Comparison of ENCODE assay signal across 23 mouse cellular contexts in the genomic region with DNA sequence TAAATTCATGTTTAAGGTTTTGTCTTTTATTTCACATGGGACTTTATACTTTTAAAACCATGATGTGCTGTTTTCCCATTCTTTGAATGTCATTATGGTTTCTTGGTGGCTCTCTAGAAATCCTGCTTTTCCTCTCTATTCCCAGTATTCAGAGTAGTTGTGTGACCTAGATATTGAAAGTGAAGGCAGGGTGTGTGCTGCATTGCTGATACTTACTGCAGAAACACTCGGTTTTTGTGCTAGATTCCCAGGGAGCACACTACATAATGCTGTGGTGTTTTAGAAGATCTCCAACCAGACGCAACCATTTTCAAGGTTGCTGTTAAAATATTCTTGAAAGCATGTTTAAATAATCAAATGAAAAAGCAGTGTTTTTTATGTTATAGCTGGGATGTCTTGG.
DNase-seq lines count a peak whose midpoint lies in the region; ATAC-seq and TF ChIP-seq lines count a peak whose summit lies in the region.
"Had no signal": no experiment of that assay in that cellular context is flagged by ENCODE, and none has a peak within 500 bp of the region (broad histone marks: within the 10 kb centered on the region; RNA-seq: fewer than 3 reads in every experiment).

No protein-coding gene starts in this region.

- H3K4me3 ChIP-seq in hindbrain, embryonic 16.5 days (ENCODE audit: low read length), result no peak overlapping the region
- H3K4me3 ChIP-seq in hindbrain, embryonic 11.5 days (ENCODE audit: low read depth, low read length), result no peak overlapping the region
- no peak overlapping the region for H3K4me3 ChIP-seq in midbrain, embryonic 14.5 days (replicated peaks; ENCODE audit: low read depth, low read length)
- no peak overlapping the region for H3K4me3 ChIP-seq in midbrain, embryonic 11.5 days (ENCODE audit: low read depth, low read length)
- no peak overlapping the region for H3K4me3 ChIP-seq in midbrain, postnatal 0 days (ENCODE audit: low read depth, low read length)
- H3K4me3 ChIP-seq: embryonic facial prominence, embryonic 12.5 days; heart, adult 2 months; heart, embryonic 15.5 days; hindbrain, embryonic 15.5 days had no signal

- no peaks in the 10 kb centered on the region for H3K4me1 ChIP-seq in hindbrain, embryonic 16.5 days (ENCODE audit: control insufficient read depth, insufficient read depth, low read depth, low read length)
- no peaks in the 10 kb centered on the region for H3K4me1 ChIP-seq in hindbrain, embryonic 11.5 days (replicated peaks; ENCODE audit: control insufficient read depth, insufficient read depth, low read length)
- no peaks in the 10 kb centered on the region for H3K4me1 ChIP-seq in midbrain, embryonic 14.5 days (ENCODE audit: control insufficient read depth, insufficient read depth, low read length)
- H3K4me1 ChIP-seq in midbrain, embryonic 11.5 days (ENCODE audit: control insufficient read depth, insufficient read depth, low read length), result no peaks in the 10 kb centered on the region
- no peaks in the 10 kb centered on the region for H3K4me1 ChIP-seq in midbrain, postnatal 0 days (ENCODE audit: insufficient read depth, low read length)
- H3K4me1 ChIP-seq: embryonic facial prominence, embryonic 12.5 days; heart, embryonic 15.5 days; hindbrain, embryonic 15.5 days had no signal

- no peak overlapping the region for H3K27ac ChIP-seq in hindbrain, embryonic 16.5 days (ENCODE audit: low read depth, low read length)
- no peak overlapping the region for H3K27ac ChIP-seq in hindbrain, embryonic 11.5 days (ENCODE audit: low read depth, low read length)
- H3K27ac ChIP-seq in midbrain, embryonic 14.5 days (replicated peaks; ENCODE audit: low read depth, low read length), result no peak overlapping the region
- no peak overlapping the region for H3K27ac ChIP-seq in midbrain, embryonic 11.5 days (ENCODE audit: low read depth, low read length)
- H3K27ac ChIP-seq in midbrain, postnatal 0 days (ENCODE audit: low read depth, low read length), result peak overlapping the region; percentile 62
- H3K27ac ChIP-seq: embryonic facial prominence, embryonic 12.5 days; heart, adult 2 months; heart, embryonic 15.5 days; hindbrain, embryonic 15.5 days had no signal

- TF ChIP-seq CTCF in midbrain, postnatal 0 days (IDR thresholded peaks at IDR 0.05), result no peak

- no peak overlapping the region for H3K4me2 ChIP-seq in hindbrain, embryonic 16.5 days (ENCODE audit: low read length)
- H3K4me2 ChIP-seq in hindbrain, embryonic 11.5 days (replicated peaks; ENCODE audit: low read depth, low read length), result no peak overlapping the region
- H3K4me2 ChIP-seq in midbrain, embryonic 14.5 days (ENCODE audit: low read length), result no peak overlapping the region
- no peak overlapping the region for H3K4me2 ChIP-seq in midbrain, embryonic 11.5 days
- H3K4me2 ChIP-seq in midbrain, postnatal 0 days (ENCODE audit: low read depth, low read length, poor library complexity, severe bottlenecking), result no peak overlapping the region
- H3K4me2 ChIP-seq: embryonic facial prominence, embryonic 12.5 days; heart, embryonic 11.5 days; heart, embryonic 15.5 days; hindbrain, embryonic 15.5 days had no signal

- H3K9ac ChIP-seq in hindbrain, embryonic 16.5 days (ENCODE audit: low read depth, low read length), result no peak overlapping the region
- no peak overlapping the region for H3K9ac ChIP-seq in hindbrain, embryonic 11.5 days (ENCODE audit: low read depth, low read length)
- H3K9ac ChIP-seq in midbrain, embryonic 14.5 days (replicated peaks; ENCODE audit: low read length), result no peak overlapping the region
- no peak overlapping the region for H3K9ac ChIP-seq in midbrain, embryonic 11.5 days (ENCODE audit: low read length)
- no peak overlapping the region for H3K9ac ChIP-seq in midbrain, postnatal 0 days (replicated peaks; ENCODE audit: low read length, poor library complexity, severe bottlenecking)
- H3K9ac ChIP-seq: embryonic facial prominence, embryonic 12.5 days; forebrain, postnatal 0 days; heart, embryonic 15.5 days; hindbrain, embryonic 15.5 days had no signal

- H3K36me3 ChIP-seq in hindbrain, embryonic 16.5 days (ENCODE audit: control insufficient read depth, insufficient read depth, low read length), result no peaks in the 10 kb centered on the region
- no peaks in the 10 kb centered on the region for H3K36me3 ChIP-seq in hindbrain, embryonic 11.5 days (ENCODE audit: control insufficient read depth, insufficient read depth, low read length)
- H3K36me3 ChIP-seq in midbrain, embryonic 14.5 days (ENCODE audit: control insufficient read depth, insufficient read depth, low read length), result no peaks in the 10 kb centered on the region
- H3K36me3 ChIP-seq in midbrain, embryonic 11.5 days (ENCODE audit: control insufficient read depth, insufficient read depth, low read length), result no peaks in the 10 kb centered on the region
- no peaks in the 10 kb centered on the region for H3K36me3 ChIP-seq in midbrain, postnatal 0 days (ENCODE audit: insufficient read depth, low read length)
- H3K36me3 ChIP-seq: embryonic facial prominence, embryonic 12.5 days; heart, embryonic 15.5 days; hindbrain, embryonic 15.5 days had no signal

- ATAC-seq in hindbrain, embryonic 16.5 days, result 0 out of 2 replicates have a peak, but pooled peaks have one; percentile 48
- ATAC-seq in hindbrain, embryonic 11.5 days (ENCODE audit: low FRiP score), result no peak
- ATAC-seq in midbrain, embryonic 14.5 days (ENCODE audit: low FRiP score, low TSS enrichment), result no peak
- no peak for ATAC-seq in midbrain, embryonic 11.5 days (ENCODE audit: low FRiP score)
- ATAC-seq in midbrain, postnatal 0 days (ENCODE audit: low FRiP score), result peak; percentile 34; the same call in 1 of the 2 replicates
- ATAC-seq: activated CD4-positive, CD25-positive, alpha-beta regulatory T cell, adult 4 months; forebrain, postnatal 0 days; Patski had no signal

- 77% methylated on average over 2 of the region's 2 CpGs for WGBS in hindbrain, embryonic 16.5 days
- WGBS in hindbrain, embryonic 11.5 days, result 84% methylated on average over 2 of the region's 2 CpGs
- WGBS in midbrain, embryonic 14.5 days, result 71% methylated on average over 2 of the region's 2 CpGs
- WGBS in midbrain, embryonic 11.5 days, result 91% methylated on average over 2 of the region's 2 CpGs
- WGBS in midbrain, postnatal 0 days, result 54% methylated on average over 2 of the region's 2 CpGs

- H3K27me3 ChIP-seq in hindbrain, embryonic 16.5 days (replicated peaks; ENCODE audit: control insufficient read depth, insufficient read depth, low read length), result no peaks in the 10 kb centered on the region
- no peaks in the 10 kb centered on the region for H3K27me3 ChIP-seq in hindbrain, embryonic 11.5 days (ENCODE audit: control insufficient read depth, insufficient read depth, low read length)
- no peaks in the 10 kb centered on the region for H3K27me3 ChIP-seq in midbrain, embryonic 14.5 days (ENCODE audit: control insufficient read depth, insufficient read depth, low read length)
- H3K27me3 ChIP-seq in midbrain, embryonic 11.5 days (ENCODE audit: control insufficient read depth, insufficient read depth, low read length), result no peaks in the 10 kb centered on the region
- H3K27me3 ChIP-seq in midbrain, postnatal 0 days (ENCODE audit: insufficient read depth, low read length), result no peaks in the 10 kb centered on the region
- H3K27me3 ChIP-seq: CH12.LX; embryonic facial prominence, embryonic 12.5 days; heart, embryonic 15.5 days; hindbrain, embryonic 15.5 days; Patski had no signal

- DNase-seq in hindbrain, embryonic 11.5 days (ENCODE audit: low spot score), result no peak
- peak; percentile 4 for DNase-seq in midbrain, embryonic 14.5 days
- no peak for DNase-seq in midbrain, embryonic 11.5 days (ENCODE audit: low spot score, missing footprints)
- DNase-seq in midbrain, postnatal 0 days (ENCODE audit: low spot score), result peak; percentile 15
- DNase-seq in kidney, postnatal 14 days, result no peak
- no peak for DNase-seq in embryo, embryonic 10 days (ENCODE audit: low spot score)
- DNase-seq: adrenal gland, adult 2 months; adrenal gland, postnatal 25 days; cerebellum, adult 11 months; cerebellum, adult 8-10 months; cerebellum, postnatal 14 days; forebrain, postnatal 0 days; gastrocnemius, postnatal 10 days; heart, adult 2 months; heart, postnatal 14 days had no signal

- H3K9me3 ChIP-seq in hindbrain, embryonic 16.5 days (ENCODE audit: control insufficient read depth, low read length), result no peaks in the 10 kb centered on the region
- H3K9me3 ChIP-seq in hindbrain, embryonic 11.5 days (ENCODE audit: control insufficient read depth, low read length), result no peaks in the 10 kb centered on the region
- no peaks in the 10 kb centered on the region for H3K9me3 ChIP-seq in midbrain, embryonic 14.5 days (ENCODE audit: control insufficient read depth, low read length)
- no peaks in the 10 kb centered on the region for H3K9me3 ChIP-seq in midbrain, embryonic 11.5 days (ENCODE audit: control insufficient read depth, low read length)
- no peaks in the 10 kb centered on the region for H3K9me3 ChIP-seq in midbrain, postnatal 0 days (ENCODE audit: low read length)
- H3K9me3 ChIP-seq: embryonic facial prominence, embryonic 12.5 days; heart, embryonic 15.5 days; hindbrain, embryonic 15.5 days had no signal

Comparison
In these comparisons a context has a peak if more than half of its experiments do, and no peak if none do; other contexts are left out.
1. ATAC-seq: peak in hindbrain, embryonic 16.5 days (single experiment) and midbrain, postnatal 0 days (single experiment); none in hindbrain, embryonic 11.5 days (single experiment), midbrain, embryonic 14.5 days (single experiment) and midbrain, embryonic 11.5 days (single experiment).
2. DNase-seq: peak in midbrain, embryonic 14.5 days (single experiment) and midbrain, postnatal 0 days (single experiment); none in hindbrain, embryonic 11.5 days (single experiment), midbrain, embryonic 11.5 days (single experiment), kidney, postnatal 14 days (single experiment) and embryo, embryonic 10 days (single experiment).